Mouse (Mus musculus): ENCODE measurements around the gene Itih4.

The Itih4 gene

DNA sequence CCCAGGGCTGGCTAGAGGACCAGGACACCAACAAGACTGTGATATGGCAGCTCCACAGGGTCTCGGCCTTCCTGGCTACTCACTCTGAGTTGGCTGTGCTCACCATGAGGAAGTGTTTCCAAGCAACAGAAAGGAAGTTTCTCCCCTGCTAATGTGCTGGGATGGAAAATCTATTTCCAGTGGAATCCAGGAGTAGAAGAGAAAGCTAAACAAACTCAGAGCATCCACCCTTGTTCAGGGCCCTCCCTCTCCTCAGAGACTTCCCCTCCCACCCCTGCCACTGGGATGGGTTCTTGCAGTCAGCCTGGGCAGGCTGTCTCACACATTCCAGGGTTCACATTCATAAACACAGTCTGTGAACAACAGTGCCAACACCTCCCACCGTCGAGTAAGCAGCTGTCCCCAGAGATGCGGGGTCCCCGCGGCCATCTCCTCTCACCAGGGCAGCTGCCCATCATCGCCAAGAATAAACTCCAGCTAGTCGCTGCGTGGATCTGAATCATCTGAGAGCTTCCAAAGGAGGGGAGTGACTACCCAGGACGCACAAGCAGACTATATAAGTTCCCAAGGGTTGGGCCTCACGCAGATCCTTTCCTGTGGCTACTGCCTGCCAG lies 7.2 kb upstream of the Itih4 start, which contains the start of gene Mustn1:
TSS of gene Mustn1 (plus strand) at position 243 of the 614 bp plus-strand sequence.
- DNase-seq (ENCODE audit: low read depth, low spot score), result no peak

DNA sequence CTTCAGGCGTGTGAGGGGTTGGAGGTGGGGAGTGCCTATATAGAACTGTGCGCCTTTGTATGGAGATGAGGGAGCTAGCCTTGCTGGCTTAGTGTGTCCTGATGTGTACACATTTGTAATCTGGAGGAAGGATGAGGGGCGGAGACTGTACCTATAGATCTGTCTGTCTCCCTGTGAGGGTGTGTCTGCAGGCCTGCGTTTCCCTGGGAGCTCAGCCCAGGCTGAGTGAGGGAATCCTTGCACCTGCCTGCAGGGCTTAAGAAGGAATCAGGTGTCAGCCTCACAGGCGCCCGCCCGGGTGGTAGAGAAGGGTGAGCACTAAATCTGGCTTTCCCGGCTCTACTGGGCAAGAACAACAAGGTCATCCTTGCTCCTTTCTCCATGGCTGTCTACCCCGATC lies 6.5 kb upstream of the Itih4 start:
- DNase-seq (ENCODE audit: low read depth, low spot score), result no peak

DNA sequence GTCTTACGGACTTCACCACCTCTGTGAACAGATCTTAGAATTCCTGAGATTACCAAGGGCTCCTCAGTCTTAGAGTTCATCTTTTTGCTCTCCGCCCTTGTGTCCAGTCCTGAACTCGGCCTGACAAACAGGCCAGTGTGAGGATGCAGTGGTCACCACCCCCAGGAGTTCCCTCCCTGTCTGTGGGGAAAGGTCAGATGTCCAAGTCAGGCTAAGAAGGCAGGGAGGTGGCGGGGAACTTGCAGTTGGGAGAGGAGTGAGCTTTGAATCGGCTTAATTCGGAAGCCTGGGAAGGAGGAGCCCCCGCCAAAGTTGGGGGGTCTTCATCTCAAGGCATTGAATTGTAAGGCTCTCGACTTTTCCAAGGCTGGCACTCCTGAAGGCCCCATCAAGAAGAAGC lies 6.0 kb upstream of the Itih4 start:
- DNase-seq (ENCODE audit: low read depth, low spot score), result no peak

DNA sequence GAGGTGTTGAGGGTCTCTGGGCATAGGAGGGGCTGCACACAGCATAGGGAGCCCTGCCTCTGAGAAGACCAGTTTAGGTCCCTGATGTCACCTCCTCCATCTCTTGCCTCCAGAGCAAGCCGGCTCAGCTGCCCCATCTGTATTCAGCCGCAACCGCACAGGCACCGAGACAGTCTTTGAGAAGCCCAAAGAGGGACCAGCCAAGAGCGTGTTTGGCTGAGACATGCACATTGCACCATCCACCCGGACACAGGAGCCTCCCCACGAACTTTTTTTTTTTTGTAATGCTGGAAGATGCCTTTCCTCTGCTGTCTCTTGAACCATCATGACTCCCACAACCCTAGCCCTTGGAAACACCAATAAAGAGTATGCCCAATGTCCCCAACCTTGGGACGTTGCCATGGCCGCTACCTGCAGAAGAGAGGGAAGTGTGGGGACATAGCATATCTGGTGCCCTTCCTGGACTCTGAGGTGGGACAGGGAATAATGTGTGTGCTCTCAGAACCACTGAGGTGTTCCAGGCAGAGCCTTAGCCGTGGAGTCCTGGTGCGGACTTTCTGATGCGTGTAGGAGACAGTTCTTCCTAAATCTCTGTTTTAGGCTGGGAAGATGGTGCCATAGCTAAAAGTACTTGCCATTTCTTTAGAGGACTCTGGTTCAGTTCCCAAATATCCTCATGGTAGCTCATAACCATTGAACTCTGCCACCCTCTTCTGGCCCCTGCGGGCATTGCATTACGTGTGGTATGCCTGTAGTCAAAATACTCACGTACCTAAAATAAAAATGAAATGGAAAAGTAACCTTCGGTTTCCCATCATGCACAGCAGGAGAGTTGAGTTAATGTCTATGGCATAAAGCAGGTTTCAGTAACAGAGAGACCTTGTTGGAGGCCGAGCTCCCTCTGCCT lies 5.2 kb upstream of the Itih4 start:
- no peak for DNase-seq (ENCODE audit: low read depth, low spot score)

DNA sequence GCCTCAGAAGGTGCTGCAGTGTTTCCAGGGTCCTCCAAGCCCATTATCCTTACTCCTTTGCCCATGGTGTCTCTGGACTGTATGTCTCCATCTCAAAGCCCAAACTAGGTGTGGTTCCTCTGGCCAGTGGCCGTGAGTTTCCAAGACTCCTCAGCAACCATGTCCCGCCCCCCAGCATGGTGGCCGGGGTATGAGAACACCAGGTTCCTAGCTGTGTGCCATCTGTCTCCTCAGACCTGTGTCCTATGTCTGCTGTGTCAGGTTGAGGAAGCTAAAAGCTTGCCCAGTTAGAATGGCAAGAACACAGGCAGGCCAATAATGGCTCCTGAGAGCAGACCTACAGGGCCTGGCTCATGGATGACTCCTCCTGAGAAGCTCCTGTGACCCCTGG lies 4.6 kb upstream of the Itih4 start:
- DNase-seq (ENCODE audit: low read depth, low spot score), result no peak

DNA sequence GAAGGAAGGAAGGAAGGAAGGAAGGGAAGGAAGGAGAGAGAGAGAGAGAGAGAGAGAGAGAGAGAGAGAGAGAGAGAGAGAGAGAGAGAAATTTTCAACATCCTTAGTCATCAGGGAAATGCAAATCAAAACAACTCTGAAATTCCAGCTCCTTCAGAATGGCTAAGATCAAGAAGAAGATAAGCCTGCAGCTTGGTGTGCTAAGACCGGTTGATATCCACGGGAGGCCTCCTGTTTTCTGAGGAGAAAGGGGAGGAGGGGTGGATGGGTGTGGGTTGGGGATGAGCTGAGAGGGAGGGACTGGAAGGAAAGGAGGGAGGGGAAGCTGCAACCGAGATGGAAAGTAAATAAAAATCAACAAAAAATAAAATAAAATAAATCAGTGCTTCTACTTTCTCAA lies 978 bp upstream of the Itih4 start:
- DNase-seq (ENCODE audit: low read depth, low spot score), result no peak

DNA sequence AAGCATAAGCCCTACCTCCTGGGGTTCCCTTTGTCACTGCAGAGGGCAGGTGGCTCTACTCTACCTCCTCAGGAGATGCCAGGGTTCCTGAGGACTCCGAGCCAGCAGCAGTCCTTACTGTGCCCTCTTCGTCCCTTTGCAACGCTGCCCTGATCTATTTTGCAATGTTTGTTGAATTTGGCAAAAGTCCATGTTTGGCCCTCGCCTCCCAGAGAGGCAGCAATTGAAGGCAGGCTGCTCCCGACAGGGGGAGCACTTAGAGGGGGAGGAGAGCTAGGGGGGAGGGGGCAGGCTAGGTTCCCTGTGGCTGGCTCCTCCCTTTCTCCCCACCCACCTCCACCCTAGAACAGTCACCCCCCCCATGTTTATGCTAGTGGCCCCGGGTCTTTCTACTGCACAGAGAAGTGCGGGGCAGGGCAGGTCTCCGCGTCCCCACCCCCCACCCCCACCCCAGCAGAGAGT lies 2.0 kb downstream of the Itih4 start:
- no peak for DNase-seq (ENCODE audit: low read depth, low spot score)

DNA sequence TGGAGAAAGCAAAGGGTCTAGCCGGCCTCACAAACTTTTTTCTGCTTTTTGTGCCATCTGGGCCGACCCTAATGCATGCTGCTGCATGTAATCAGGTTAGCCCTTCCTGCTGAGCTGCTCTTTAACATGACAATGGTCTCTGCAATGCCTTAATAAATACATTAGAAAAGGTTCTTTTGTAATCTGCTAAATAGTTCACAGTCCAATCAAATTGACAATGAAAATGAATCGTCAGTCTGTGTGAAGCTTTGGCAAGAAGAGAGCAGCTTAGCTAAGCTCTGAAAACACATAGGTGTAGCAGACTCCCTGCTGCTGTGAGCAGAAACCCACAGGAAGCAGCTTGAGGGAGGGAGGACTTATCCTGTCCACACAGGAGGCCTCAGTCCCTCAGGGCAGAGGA lies 13.7 kb downstream of the Itih4 start:
- DNase-seq (ENCODE audit: low read depth, low spot score), result no peak

DNA sequence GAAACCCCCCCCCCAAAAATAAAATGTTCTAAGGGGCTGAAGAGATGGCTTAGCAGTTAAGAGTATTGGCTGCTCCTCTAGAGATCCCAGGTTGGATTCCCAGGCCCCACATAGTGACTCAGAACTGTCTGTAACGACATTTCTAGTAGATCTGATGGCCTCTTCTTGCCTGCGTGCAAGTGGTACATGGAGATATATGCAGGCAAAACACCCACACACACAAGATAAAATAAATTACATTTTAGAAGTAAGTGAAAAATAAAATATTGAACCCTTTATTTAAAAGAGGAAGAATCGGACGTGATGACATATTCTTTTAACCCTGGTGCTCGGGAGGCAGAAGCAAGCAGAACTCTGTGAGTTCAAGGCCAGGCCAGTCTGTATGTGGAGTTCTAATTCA lies 16.4 kb downstream of the Itih4 start:
- DNase-seq (ENCODE audit: low read depth, low spot score), result no peak

DNA sequence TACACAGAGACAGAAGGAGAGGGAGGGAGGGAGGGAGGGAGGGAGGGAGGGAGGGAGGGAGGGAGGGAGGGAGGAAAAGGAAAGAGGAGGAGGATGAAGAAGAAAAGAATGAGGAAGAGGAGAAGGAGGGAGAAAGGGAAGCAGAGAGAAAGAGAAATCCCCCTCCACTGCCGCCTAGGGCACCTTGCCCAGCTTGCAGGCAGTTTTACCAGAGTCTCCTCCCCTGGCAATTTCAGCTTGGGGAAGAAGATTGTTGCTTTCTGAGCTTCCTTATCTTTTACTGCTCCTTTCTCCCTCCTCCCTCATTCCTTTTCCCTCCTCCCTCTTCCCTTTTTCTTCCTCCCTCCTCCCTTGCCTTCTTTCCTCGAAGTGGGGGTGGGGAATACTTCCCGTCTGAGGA lies 16.8 kb downstream of the Itih4 start:
- DNase-seq (ENCODE audit: low read depth, low spot score), result no peak

DNA sequence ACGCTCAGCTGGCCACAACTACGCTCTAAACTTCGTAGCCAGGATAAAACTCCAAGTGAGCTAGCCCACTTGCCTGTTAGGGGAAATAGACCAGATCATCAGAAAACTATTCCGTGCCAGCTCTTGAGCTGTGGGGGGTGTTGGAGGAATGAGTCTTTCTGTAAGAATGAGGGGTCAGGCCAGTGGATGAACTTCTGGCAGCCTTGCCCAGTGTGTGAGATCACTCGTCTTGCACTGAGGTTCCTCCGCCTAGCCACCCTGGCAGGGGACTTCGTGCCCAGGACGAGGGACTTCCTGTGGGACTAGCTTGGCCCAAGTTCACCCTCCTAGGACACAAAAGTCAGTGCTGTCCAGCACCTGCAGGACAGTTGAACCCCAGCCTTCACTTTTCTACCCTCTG lies 18.0 kb downstream of the Itih4 start:
- no peak for DNase-seq (ENCODE audit: low read depth, low spot score)

DNA sequence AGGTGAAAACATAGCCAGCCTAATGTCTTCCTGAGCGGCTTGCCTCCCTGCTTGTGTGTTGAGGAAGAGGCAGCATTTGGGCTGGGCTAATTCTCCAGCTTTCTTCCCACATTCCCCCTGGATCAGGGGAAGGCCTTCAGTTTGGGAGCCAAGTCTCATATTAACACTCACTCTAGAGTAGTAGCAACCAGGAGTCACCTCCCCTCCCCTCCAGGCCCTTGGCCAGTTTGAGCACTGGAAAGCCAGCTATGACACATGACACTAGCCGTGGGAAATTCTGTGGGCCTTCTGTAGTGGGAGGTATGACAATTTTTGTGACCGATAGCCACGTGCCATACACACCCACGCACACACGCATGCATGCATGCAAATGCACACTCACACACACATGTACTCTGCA lies 19.7 kb downstream of the Itih4 start:
- DNase-seq (ENCODE audit: low read depth, low spot score), result no peak

DNA sequence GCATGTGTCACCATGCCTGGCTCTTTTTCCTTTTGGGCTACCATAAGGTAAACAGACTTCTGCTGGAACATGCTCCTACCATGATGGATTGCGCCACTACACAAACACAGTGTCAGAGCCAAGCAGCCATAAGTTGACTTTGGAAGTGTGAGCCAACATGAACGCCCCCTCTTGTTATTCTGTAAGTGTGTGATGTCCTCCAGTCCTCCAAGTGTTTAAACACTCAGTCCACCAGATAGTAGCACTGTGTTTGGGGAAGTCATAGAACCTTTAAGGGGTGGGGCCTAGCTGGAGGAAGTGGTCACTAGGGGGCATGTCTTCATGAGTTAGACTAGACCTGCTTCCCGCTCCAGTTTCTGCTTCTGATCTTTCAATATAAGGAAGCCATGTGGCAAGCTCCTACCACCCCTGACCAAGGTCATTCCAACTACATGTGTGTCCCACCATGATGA lies 21.6 kb downstream of the Itih4 start:
- DNase-seq (ENCODE audit: low read depth, low spot score), result no peak

DNA sequence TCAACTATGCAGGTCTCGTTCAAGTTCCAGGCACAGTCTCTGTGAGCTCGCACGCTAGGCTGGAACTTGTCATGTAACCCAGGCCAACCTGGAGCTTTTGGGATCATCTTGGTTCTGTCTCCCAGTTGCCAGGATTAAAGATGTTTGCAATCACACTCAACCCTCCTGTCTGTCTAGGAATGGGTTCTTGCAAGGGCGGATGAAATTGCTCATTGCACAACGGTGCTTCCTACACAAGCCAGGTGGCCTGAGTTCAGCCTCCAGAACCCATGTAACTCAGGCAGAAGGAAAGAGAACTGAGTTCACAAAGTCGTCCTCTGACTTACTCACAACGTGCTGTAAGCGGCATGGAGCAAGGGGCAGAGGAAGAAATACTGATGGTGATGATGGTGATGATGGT lies 24.9 kb downstream of the Itih4 start:
- DNase-seq (ENCODE audit: low read depth, low spot score), result no peak

DNA sequence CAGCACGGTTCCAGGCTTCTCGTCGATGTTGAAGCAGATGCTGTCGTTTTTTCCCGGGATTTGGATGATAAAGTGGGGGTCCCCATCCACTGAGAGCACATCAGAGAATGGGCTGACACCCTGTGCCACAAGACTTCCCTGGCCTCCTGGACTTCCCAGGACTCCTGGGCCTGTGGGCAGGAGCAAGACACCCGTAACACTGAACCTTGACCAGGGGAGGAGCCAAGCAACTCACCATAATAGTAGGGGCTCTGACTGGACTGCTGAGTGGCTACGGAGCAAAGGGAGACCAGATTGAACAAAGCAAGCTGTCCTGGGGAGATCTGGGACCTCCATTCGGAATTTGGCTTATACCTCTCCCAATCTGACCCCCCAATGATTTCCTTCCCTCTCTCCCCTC lies 26.4 kb downstream of the Itih4 start:
- DNase-seq (ENCODE audit: low read depth, low spot score), result no peak

DNA sequence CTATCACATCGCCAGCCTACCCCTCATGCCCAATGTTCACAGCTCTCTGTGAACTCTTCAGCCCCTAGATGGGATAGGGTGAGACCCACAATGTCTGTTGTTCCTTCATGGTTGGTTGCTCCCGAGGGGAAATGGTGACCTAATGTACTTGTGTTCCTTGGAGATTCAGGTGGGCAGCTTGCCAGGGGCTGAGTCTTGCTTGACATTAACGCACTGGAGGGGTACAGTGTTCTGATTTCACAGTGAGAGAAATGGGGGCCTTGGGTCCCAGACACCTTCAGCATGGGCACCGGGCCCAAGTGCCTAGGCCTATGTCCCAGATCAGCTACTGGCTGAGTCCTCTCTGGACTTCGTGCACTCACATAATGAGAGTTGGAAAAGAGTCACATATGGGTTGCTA lies 27.1 kb downstream of the Itih4 start:
- no peak for DNase-seq (ENCODE audit: low read depth, low spot score)

DNA sequence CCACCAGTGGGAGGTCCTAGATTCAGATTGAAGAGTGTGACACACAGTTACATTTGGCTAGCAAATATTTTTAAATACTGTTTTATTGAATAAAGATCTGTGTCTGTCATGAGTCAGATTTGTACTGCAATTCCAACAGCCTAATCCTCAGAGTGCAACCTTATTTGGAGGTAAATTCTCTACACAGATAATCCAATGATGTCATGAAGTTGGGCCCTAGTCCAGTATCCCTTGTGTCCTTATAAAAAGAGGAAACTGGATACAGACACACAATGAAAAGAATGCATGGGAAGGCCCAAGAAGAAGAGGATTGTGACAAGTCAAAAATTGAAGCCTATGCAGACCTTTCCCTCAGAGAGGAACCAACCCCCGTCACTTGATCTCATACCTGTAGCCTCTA lies 30.2 kb downstream of the Itih4 start:
- DNase-seq (ENCODE audit: low read depth, low spot score), result peak; percentile 4

DNA sequence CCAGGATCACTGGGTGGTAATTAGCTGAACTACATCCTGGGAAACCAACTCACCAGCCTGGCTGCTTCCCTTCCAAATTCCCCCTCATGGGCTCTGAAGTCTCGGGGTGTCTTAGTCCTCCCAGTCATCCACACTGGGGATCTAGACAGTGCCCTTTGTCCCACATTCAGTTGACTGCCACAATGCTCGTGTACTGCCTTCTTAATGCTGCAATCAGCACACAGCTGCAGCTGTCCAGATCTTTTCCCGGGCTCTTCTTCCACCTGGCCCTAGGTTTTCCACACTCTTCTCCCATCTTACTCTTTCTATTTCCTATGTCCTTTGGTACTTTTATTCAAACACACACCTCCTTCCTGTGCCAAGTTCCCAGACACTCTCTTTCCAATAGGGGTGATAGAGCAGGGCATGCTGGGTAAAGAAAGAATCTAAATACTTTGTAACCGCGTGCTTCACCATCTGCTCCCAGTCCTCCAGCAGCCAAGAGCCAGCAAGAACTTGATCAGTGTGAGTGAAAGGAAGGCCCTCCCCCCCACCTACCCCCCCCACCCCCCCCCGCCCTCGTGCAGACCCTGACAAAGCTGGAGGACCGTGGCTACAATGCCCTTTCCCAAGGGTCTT lies 35.9 kb downstream of the Itih4 start:
- no peak for DNase-seq (ENCODE audit: low read depth, low spot score)

DNA sequence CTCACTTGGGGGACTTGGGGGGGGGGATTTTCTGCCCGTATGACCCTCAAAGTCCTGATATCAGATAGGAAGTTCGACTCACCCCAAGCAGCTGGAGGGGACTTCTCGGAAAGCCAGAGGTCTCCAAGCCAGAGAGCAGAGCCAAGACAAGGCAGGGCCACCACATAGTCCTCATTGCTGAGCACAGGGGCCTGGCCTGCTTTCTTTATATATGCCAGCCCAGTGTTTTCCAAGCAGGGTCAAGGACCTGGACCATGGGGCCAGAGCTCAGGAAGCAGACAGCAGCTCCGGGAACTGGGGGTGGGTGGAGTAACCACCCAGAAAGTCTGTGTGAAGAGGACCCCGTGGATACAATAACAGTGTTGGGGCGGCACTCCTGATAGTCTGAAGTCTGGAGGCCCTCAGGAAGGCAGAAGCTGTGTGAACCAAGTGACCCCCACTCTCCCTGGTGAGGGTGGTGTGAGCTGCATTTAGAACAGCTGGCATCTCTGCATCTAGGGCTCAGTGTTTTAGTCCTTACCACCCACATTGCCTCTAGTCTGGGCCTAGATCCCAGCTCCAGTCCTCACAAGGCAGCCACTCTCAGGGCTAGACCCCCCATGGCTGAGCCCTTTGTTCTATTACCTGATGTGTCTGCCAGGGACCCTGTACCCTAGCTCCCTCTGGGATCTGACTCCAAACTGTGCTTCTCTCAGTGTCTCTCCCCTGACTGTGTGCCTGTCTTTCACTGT lies 37.3 kb downstream of the Itih4 start, which contains the start of gene Itih3:
TSS of gene Itih3 (minus strand) at position 386 of the 731 bp plus-strand sequence.
- no peak for DNase-seq (ENCODE audit: low read depth, low spot score)

DNA sequence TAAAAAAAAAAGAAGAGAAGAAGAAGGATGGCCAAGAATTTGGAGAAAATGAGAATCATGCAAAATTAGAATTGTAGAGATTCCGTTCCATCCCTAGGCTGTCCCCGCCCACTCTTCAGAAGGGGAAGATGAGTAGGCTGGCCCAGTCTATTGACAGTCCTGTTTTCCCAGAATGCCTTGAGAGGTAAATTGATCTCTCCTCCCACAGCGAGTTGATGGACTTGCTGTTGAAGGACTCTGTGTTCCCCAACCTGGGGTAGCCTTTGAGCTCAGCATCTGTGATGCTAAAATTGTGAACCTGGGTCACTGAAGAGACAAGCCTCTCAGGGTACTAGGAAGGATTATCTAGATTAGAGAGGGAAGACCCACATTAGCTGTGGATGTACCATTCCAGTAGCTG lies 39.2 kb downstream of the Itih4 start:
- DNase-seq (ENCODE audit: low read depth, low spot score), result no peak

DNA sequence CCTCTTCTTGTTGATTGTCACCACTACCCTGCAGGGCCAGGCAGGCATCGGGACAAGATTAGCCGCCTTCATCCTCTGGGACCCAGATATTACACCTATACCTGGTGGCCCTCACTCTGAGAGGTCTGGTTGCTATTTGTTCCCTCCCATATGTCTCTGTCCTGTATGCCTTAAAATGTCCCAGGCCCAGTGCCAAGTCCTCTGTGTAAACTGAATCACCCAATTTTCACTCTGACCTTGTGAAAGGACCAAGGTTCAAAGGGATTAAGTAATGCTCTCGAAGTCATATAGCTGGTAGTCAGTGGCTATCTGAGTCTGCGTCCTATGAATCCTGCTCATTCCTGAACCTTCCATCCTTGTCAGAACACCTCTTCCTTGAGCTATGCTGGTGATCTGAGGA lies 44.1 kb downstream of the Itih4 start:
- DNase-seq (ENCODE audit: low read depth, low spot score), result no peak

DNA sequence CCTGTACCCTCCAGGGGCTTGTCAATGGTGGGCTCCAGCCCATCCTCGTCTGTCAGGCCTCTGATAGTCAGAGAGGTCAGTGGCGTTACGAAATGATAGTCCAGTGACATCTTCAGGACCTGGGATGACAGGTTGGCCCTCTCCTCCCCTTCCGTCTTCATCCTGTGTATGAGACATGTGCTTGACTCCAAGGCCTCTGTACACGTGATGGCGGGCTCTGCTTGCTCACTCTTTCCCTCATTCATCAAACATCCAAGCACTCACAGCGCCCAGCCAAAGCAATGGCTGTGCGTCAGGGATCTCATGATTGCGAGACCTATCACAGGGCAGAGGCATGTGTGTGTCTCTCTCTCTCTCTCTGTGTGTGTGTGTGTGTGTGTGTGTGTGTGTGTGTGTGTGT lies 47.1 kb downstream of the Itih4 start:
- no peak for DNase-seq (ENCODE audit: low read depth, low spot score)
